Mouse (Mus musculus) intestine, postnatal 0 days (tissue): ENCODE measurements around the gene Iglon5. TPM values are rescaled to one million over a fixed set of nuclear protein-coding genes. Genes with fewer than 3 reads are reported as not detected.
A peak's percentile ranks its signal among the peaks of the same experiment; 100 is the strongest.

Source experiments
- ATAC-seq: fragments of 200-750 bp; cut with Nextera tagmentation; 2 replicates; pipeline ENCODE4 v1.8.0; 2017; ENCODE audit warnings: mild to moderate bottlenecking, moderate TSS enrichment, moderate library complexity
- H3K27ac ChIP-seq: fragments of 300-500 bp; sonication (generic); 2 replicates; pipeline ENCODE4 v1.5.1; 2014; ENCODE audit warnings: mild to moderate bottlenecking, low read depth, low read length, moderate library complexity
- H3K27me3 ChIP-seq: fragments of 300-500 bp; sonication (generic); replicated peaks from 2 replicates; pipeline ENCODE4 v1.6.1; 2014; ENCODE audit warnings: low read length, mixed read lengths; ENCODE audit not compliant: control insufficient read depth, insufficient read depth
- H3K36me3 ChIP-seq: fragments of 300-500 bp; sonication (generic); 2 replicates; pipeline ENCODE4 v1.6.1; 2014; ENCODE audit warnings: mild to moderate bottlenecking, moderate library complexity; ENCODE audit not compliant: control insufficient read depth, insufficient read depth
- H3K4me1 ChIP-seq: fragments of 300-500 bp; sonication (generic); replicated peaks from 2 replicates; pipeline ENCODE4 v1.6.1; 2014; ENCODE audit warnings: antibody characterized with exemption, low read length, mixed read lengths; ENCODE audit not compliant: control insufficient read depth, insufficient read depth
- H3K4me2 ChIP-seq: fragments of 300-500 bp; sonication (generic); replicated peaks from 2 replicates; pipeline ENCODE4 v1.6.1; 2014; ENCODE audit warnings: low read depth, mild to moderate bottlenecking, moderate library complexity
- H3K4me3 ChIP-seq: fragments of 300-500 bp; sonication (generic); 2 replicates; pipeline ENCODE4 v1.5.1; 2014; ENCODE audit warnings: low read depth, low read length
- H3K9ac ChIP-seq: fragments of 300-500 bp; sonication (generic); 2 replicates; pipeline ENCODE4 v1.6.1; 2014; ENCODE audit warnings: mild to moderate bottlenecking, low read depth, low read length
- H3K9me3 ChIP-seq: fragments of 300-500 bp; sonication (generic); 2 replicates; pipeline ENCODE4 v1.6.1; 2016; ENCODE audit warnings: mixed run types; ENCODE audit not compliant: control insufficient read depth
- CTCF ChIP-seq: sonication (generic); IDR thresholded peaks from 2 replicates; pipeline ENCODE4 v1.5.1; 2016; ENCODE audit warnings: low read depth, mild to moderate bottlenecking, control low read depth, antibody characterized with exemption, moderate library complexity
- WGBS: fragments of 180-500 bp; shearing (Covaris S2); extraction: QIAGEN DNeasy Blood & Tissue Kit; methylation state at CpG from one replicate; pipeline ENCODE4 v1.1.7; 2014; 5-methylcytosine and 5-hydroxymethylcytosine counted together
- polyA plus RNA-seq: library from polyadenylated mRNA; unstranded; fragments of >200 nt; fragmentation: Nextera tagmentation; extraction: Ambion mirVana; gene quantifications from 2 replicates; pipeline ENCODE4 v1.2.1, GENCODE M21; 2015

The Iglon5 gene
- polyA plus RNA-seq, 1 experiment from 2014 or later = 0.20 TPM

- H3K27me3 ChIP-seq = no peaks in the 10 kb centered on the region
- H3K4me2 ChIP-seq = no peak within 1 kb of the TSS
- no peak within 1 kb of the TSS for H3K9ac ChIP-seq
- H3K27ac ChIP-seq = no peak within 1 kb of the TSS
- TF ChIP-seq CTCF = no peak
- no peaks in the 10 kb centered on the region for H3K9me3 ChIP-seq
- H3K36me3 ChIP-seq = peaks cover 4% of the 10 kb centered on the region; the same call in 1 of the 2 replicates
- H3K4me3 ChIP-seq = no peak within 1 kb of the TSS
- 63% methylated on average over 4 of the region's 4 CpGs for WGBS
- no peaks in the 10 kb centered on the region for H3K4me1 ChIP-seq
- ATAC-seq = no peak
Measured at GRCm38 (mm10) chr7:43462851-43463250, 27.0 kb downstream of the Iglon5 start, which contains the start of gene Vsig10l. Vsig10l (plus strand) TSS chr7:43463151.

- 72% methylated on average over 6 of the region's 6 CpGs for whole genome bisulfite sequencing
- Histone ChIP-seq H3K36me3 (peaks cover 64% of the 10 kb centered on the region), H3K27ac (peak overlapping the region; percentile 60), H3K4me1 (peaks cover 6% of the 10 kb centered on the region; the same call in 1 of the 2 replicates), H3K9ac (no peak overlapping the region), H3K4me2 (no peak overlapping the region), H3K27me3 (no peaks in the 10 kb centered on the region), H3K9me3 (no peaks in the 10 kb centered on the region), H3K4me3 (no peak overlapping the region)
- TF ChIP-seq CTCF = no peak
- ATAC-seq = peak; percentile 81
Measured at GRCm38 (mm10) chr7:43454371-43454770, 35.5 kb downstream of the Iglon5 start.

- ATAC-seq = peak; percentile 78
- Histone ChIP-seq H3K4me3 (no peak overlapping the region), H3K27me3 (no peaks in the 10 kb centered on the region), H3K4me2 (no peak overlapping the region), H3K9ac (no peak overlapping the region), H3K36me3 (peaks cover 64% of the 10 kb centered on the region), H3K4me1 (peaks cover 6% of the 10 kb centered on the region; the same call in 1 of the 2 replicates), H3K9me3 (no peaks in the 10 kb centered on the region), H3K27ac (peak overlapping the region; percentile 75)
- 69% methylated on average over 14 of the region's 14 CpGs for WGBS
- no peak for TF ChIP-seq CTCF
Measured at GRCm38 (mm10) chr7:43453599-43454355, 36.1 kb downstream of the Iglon5 start.

GRCm38 (mm10) chr7:43452609-43453008 is 37.3 kb downstream of the Iglon5 start:
- peak; percentile 60 for TF ChIP-seq CTCF
- Histone ChIP-seq H3K27me3 (no peaks in the 10 kb centered on the region), H3K27ac (no peak overlapping the region), H3K9me3 (no peaks in the 10 kb centered on the region), H3K36me3 (peaks cover 58% of the 10 kb centered on the region), H3K4me2 (no peak overlapping the region), H3K9ac (no peak overlapping the region), H3K4me3 (no peak overlapping the region), H3K4me1 (peaks cover 6% of the 10 kb centered on the region; the same call in 1 of the 2 replicates)
- WGBS = 54% methylated on average over 4 of the region's 4 CpGs
- ATAC-seq = no peak

- Histone ChIP-seq H3K4me3 (no peak overlapping the region), H3K27me3 (no peaks in the 10 kb centered on the region), H3K4me1 (peaks cover 6% of the 10 kb centered on the region; the same call in 1 of the 2 replicates), H3K36me3 (peaks cover 51% of the 10 kb centered on the region), H3K9me3 (no peaks in the 10 kb centered on the region), H3K9ac (no peak overlapping the region), H3K27ac (no peak overlapping the region), H3K4me2 (no peak overlapping the region)
- ATAC-seq = no peak
- TF ChIP-seq CTCF = no peak
- WGBS = 94% methylated on average over 11 of the region's 11 CpGs
Measured at GRCm38 (mm10) chr7:43451726-43452125, 38.1 kb downstream of the Iglon5 start.

GRCm38 (mm10) chr7:43449811-43450210 is 40.1 kb downstream of the Iglon5 start:
- Histone ChIP-seq H3K27ac (no peak overlapping the region), H3K9ac (no peak overlapping the region), H3K36me3 (peaks cover 34% of the 10 kb centered on the region), H3K4me1 (peaks cover 10% of the 10 kb centered on the region; the same call in 1 of the 2 replicates), H3K9me3 (no peaks in the 10 kb centered on the region), H3K27me3 (no peaks in the 10 kb centered on the region), H3K4me2 (no peak overlapping the region), H3K4me3 (no peak overlapping the region)
- 100% methylated on average over 2 of the region's 2 CpGs for WGBS
- no peak for ATAC-seq
- no peak for TF ChIP-seq CTCF
